Mouse (Mus musculus): ENCODE measurements around the gene P4hb. TPM values are rescaled to one million over a fixed set of nuclear protein-coding genes. Genes with fewer than 3 reads are reported as not detected.

The P4hb gene
- polyA plus RNA-seq, 2 experiments: 214 to 497 TPM

DNA sequence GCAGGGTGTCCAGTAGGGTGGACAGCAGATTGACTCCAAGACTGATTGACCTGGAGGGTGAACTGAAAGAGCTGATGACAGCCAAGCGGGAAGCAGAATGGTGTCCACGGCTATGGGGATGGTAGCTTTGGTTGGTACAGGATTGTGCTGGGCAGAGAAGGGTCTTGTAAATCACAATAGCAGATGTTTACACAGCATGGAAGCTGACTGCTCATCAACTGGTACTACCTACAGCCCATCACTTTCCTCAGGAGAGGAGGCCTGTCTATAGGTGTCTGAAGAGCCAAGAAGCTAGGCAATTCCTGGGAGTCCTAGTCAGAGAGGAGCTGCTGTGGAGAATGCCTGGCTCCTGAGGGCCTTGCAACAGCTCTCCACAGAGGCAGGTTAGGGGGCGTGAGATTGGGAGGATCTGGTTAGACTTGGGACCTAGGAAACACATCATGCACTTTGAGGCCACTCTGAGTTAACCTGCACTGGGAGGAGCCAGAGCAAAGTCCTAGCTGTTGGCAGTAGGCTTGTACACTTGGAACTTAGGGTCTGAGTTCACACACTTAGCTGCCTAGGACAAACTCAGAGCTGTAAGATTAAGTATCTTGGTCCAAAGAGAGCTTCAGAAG lies 3.4 kb upstream of the P4hb start:
- no peaks in the 10 kb centered on the region for H3K27me3 ChIP-seq (ENCODE audit: control insufficient read depth, insufficient read depth, low read length)
- no peak overlapping the region for H3K4me3 ChIP-seq (ENCODE audit: insufficient read depth in 1 of 2, low read depth in 2 of 2, low read length in 2 of 2)
- peaks cover 18% of the 10 kb centered on the region for H3K36me3 ChIP-seq (replicated peaks; ENCODE audit: control insufficient read depth, insufficient read depth, low read depth)
- H3K9ac ChIP-seq (replicated peaks): no peak overlapping the region
- TF ChIP-seq EP300 (IDR thresholded peaks at IDR 0.05; ENCODE audit: low read depth) (no peak), CTCF (IDR thresholded peaks at IDR 0.05; ENCODE audit: low read depth) (no peak)
- peak overlapping the region; percentile 41 for H3K27ac ChIP-seq
- peaks cover 21 to 25% of the 10 kb centered on the region in 2 experiments for H3K4me1 ChIP-seq (replicated peaks; ENCODE audit: control insufficient read depth in 2 of 2, insufficient read depth in 2 of 2, low read length in 1 of 2)
- H3K4me2 ChIP-seq (ENCODE audit: low read depth): peak overlapping the region; percentile 11; the same call in 1 of the 2 replicates
- 82% methylated on average over 3 of the region's 3 CpGs for WGBS (ENCODE audit: insufficient replicate concordance)
- H3K9me3 ChIP-seq (ENCODE audit: control insufficient read depth, low read length): no peaks in the 10 kb centered on the region
- ATAC-seq (ENCODE audit: insufficient read depth): no peak
- DNase-seq (ENCODE audit: low read depth in 3 of 3, low spot score in 3 of 3): no peak

DNA sequence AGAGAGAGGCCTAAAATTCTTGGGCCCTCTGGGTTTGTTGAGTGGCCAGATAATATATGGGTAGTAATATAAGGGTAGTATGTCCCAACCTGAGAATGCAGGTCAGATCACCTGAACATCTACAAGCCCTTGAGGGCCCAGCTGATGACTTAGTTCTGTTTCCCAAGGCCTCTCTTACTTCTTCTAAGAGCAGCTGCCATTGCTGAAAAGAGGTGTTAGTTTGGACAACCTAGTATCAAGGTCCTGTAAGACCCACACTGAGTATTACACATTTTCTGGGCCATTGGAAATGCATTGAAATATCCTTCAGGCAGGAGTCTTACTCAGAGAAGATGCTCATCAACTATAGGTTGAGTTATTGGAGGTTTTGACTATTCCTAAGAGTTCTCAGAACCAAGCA lies 2.9 kb upstream of the P4hb start:
- peak overlapping the region; percentile 26; the same call in 1 of the 2 replicates for H3K27ac ChIP-seq
- no peak overlapping the region for H3K4me2 ChIP-seq (ENCODE audit: low read depth)
- TF ChIP-seq EP300 (IDR thresholded peaks at IDR 0.05; ENCODE audit: low read depth): no peak
- no peak for TF ChIP-seq CTCF (IDR thresholded peaks at IDR 0.05; ENCODE audit: low read depth)
- DNase-seq (ENCODE audit: low read depth in 3 of 3, low spot score in 3 of 3) (no peak), ATAC-seq (ENCODE audit: insufficient read depth) (no peak)
- H3K27me3 ChIP-seq (ENCODE audit: control insufficient read depth, insufficient read depth, low read length): no peaks in the 10 kb centered on the region
- no peak overlapping the region for H3K4me3 ChIP-seq (ENCODE audit: insufficient read depth in 1 of 2, low read depth in 2 of 2, low read length in 2 of 2)
- peaks cover 21% of the 10 kb centered on the region for H3K36me3 ChIP-seq (replicated peaks; ENCODE audit: control insufficient read depth, insufficient read depth, low read depth)
- no peaks in the 10 kb centered on the region for H3K9me3 ChIP-seq (ENCODE audit: control insufficient read depth, low read length)
- peaks cover 26 to 31% of the 10 kb centered on the region in 2 experiments for H3K4me1 ChIP-seq (replicated peaks; ENCODE audit: control insufficient read depth in 2 of 2, insufficient read depth in 2 of 2, low read length in 1 of 2)
- H3K9ac ChIP-seq (replicated peaks): no peak overlapping the region

DNA sequence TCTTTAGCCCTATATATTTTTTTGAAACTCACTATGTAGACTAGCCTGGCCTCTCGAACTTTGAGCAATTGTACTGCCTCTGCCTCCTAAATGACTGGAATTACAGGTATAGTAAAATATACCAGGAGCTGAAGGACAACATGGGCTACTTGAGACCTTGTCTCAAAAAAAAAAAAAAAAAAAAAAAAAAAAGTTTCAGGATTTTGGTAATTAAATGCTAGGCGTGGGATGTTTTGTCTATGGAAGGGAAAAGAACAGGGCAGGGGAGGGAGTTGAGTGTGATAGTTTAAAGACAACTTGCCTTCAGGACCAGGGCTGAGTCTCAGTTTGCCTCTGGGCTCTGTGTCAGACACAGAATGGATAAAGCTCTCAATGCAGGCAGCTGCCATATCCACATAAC lies 2.0 kb upstream of the P4hb start:
- no peak overlapping the region for H3K9ac ChIP-seq (replicated peaks)
- WGBS (ENCODE audit: insufficient replicate concordance): 68% methylated on average over 2 of the region's 2 CpGs
- H3K27ac ChIP-seq: no peak overlapping the region
- H3K36me3 ChIP-seq (replicated peaks; ENCODE audit: control insufficient read depth, insufficient read depth, low read depth): peaks cover 29% of the 10 kb centered on the region
- DNase-seq (ENCODE audit: low read depth in 3 of 3, low spot score in 3 of 3): no peak
- H3K4me3 ChIP-seq (ENCODE audit: insufficient read depth in 1 of 2, low read depth in 2 of 2, low read length in 2 of 2): no peak overlapping the region
- H3K4me1 ChIP-seq (replicated peaks; ENCODE audit: control insufficient read depth in 2 of 2, insufficient read depth in 2 of 2, low read length in 1 of 2): peaks cover 21 to 27% of the 10 kb centered on the region in 2 experiments
- no peaks in the 10 kb centered on the region for H3K9me3 ChIP-seq (ENCODE audit: control insufficient read depth, low read length)
- no peaks in the 10 kb centered on the region for H3K27me3 ChIP-seq (ENCODE audit: control insufficient read depth, insufficient read depth, low read length)
- H3K4me2 ChIP-seq (ENCODE audit: low read depth): no peak overlapping the region; the same call in 1 of the 2 replicates
- TF ChIP-seq CTCF (IDR thresholded peaks at IDR 0.05; ENCODE audit: low read depth): no peak
- TF ChIP-seq EP300 (IDR thresholded peaks at IDR 0.05; ENCODE audit: low read depth): no peak
- no peak for ATAC-seq (ENCODE audit: insufficient read depth)

GRCm38 (mm10) chr11:120574278-120574600 lies 1.2 kb upstream of the P4hb start:
- H3K9me3 ChIP-seq (ENCODE audit: control insufficient read depth, low read length): no peaks in the 10 kb centered on the region
- peaks cover 29% of the 10 kb centered on the region for H3K36me3 ChIP-seq (replicated peaks; ENCODE audit: control insufficient read depth, insufficient read depth, low read depth)
- ATAC-seq (ENCODE audit: insufficient read depth): no peak
- TF ChIP-seq EP300 (IDR thresholded peaks at IDR 0.05; ENCODE audit: low read depth): no peak
- TF ChIP-seq CTCF (IDR thresholded peaks at IDR 0.05; ENCODE audit: low read depth): no peak
- DNase-seq (ENCODE audit: low read depth in 3 of 3, low spot score in 3 of 3): no peak
- WGBS (ENCODE audit: insufficient replicate concordance): 32% methylated on average over 5 of the region's 5 CpGs
- H3K4me3 ChIP-seq (ENCODE audit: insufficient read depth in 1 of 2, low read depth in 2 of 2, low read length in 2 of 2): peak overlapping the region; percentile 81 to 83
- no peaks in the 10 kb centered on the region for H3K27me3 ChIP-seq (ENCODE audit: control insufficient read depth, insufficient read depth, low read length)
- H3K4me1 ChIP-seq (replicated peaks; ENCODE audit: control insufficient read depth in 2 of 2, insufficient read depth in 2 of 2, low read length in 1 of 2): peaks cover 17 to 24% of the 10 kb centered on the region in 2 experiments
- H3K4me2 ChIP-seq (ENCODE audit: low read depth): peak overlapping the region; percentile 98
- H3K9ac ChIP-seq (replicated peaks): peak overlapping the region; percentile 91
- peak overlapping the region; percentile 18 for H3K27ac ChIP-seq

- Histone ChIP-seq H3K9me3 (ENCODE audit: control insufficient read depth, low read length) (no peaks in the 10 kb centered on the region), H3K36me3 (replicated peaks; ENCODE audit: control insufficient read depth, insufficient read depth, low read depth) (peaks cover 25% of the 10 kb centered on the region), H3K4me3 (ENCODE audit: insufficient read depth in 1 of 2, low read depth in 2 of 2, low read length in 2 of 2) (peak overlapping the region; percentile 81 to 83), H3K4me1 (replicated peaks; ENCODE audit: control insufficient read depth in 2 of 2, insufficient read depth in 2 of 2, low read length in 1 of 2) (peaks cover 17 to 24% of the 10 kb centered on the region in 2 experiments), H3K27me3 (ENCODE audit: control insufficient read depth, insufficient read depth, low read length) (no peaks in the 10 kb centered on the region), H3K9ac (replicated peaks) (peak overlapping the region; percentile 91), H3K4me2 (ENCODE audit: low read depth) (peak overlapping the region; percentile 98), H3K27ac (peak overlapping the region; percentile 87)
- WGBS (ENCODE audit: insufficient replicate concordance): under 1% methylated on average over 23 of the region's 23 CpGs
- DNase-seq (ENCODE audit: low read depth in 3 of 3, low spot score in 3 of 3) (no peak), ATAC-seq (ENCODE audit: insufficient read depth) (no peak)
- TF ChIP-seq CTCF (IDR thresholded peaks at IDR 0.05; ENCODE audit: low read depth) (no peak), EP300 (IDR thresholded peaks at IDR 0.05; ENCODE audit: low read depth) (no peak)
Observed at GRCm38 (mm10) chr11:120573585-120574277, 678 bp upstream of the P4hb start.

All from liver, embryonic 14.5 days (tissue).